Mouse (Mus musculus) gastrocnemius, postnatal 36 days (tissue): ENCODE data around the gene Pxylp1. TPM values are rescaled to one million over a fixed set of nuclear protein-coding genes. Genes with fewer than 3 reads are reported as not detected.
A peak's percentile ranks its signal among the peaks of the same experiment; 100 is the strongest.

Source experiments
- DNase-seq, 2 experiments: peaks; one replicate each; pipeline ENCODE4 v3.0.0; 2022
- intact Hi-C: fragments of 180-260 bp; cut with DNase I; formaldehyde crosslinking; loops from one replicate; pipeline ENCODE4 v1.15.1; 2025
- total RNA-seq, 2 experiments: library from RNA; stranded (reverse); gene quantifications; 2 replicates each; pipeline ENCODE4 v1.2.3; 2021

The Pxylp1 gene
- total RNA-seq, 2 experiments from 2014 or later: 1.2 to 1.6 TPM

GRCm38 (mm10) chr9:96830856-96831359 lies 61.6 kb downstream of the Pxylp1 start:
- intact Hi-C loops: no loop called here
- no peak for DNase-seq

DNA sequence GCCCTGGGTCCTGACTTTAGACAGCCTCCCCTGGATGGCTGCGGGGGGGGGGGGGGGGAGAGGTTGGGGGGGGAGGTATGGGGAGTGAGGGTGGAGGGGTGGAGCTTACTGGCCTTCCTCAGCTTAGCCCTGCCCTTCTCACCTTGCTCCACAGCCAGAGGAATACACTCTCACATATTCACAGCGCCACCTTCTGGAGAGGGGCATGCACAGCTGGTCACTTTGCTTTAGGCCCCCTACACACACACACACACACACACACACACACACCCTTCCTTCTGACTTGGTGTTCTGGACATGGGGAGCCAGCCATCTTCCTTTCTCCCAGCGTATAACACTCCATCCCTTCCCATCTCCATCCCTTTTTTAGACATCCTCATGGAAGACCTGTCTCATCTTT lies 62.8 kb downstream of the Pxylp1 start:
- DNase-seq: no peak

GRCm38 (mm10) chr9:96828071-96828470 lies 64.4 kb downstream of the Pxylp1 start:
- no peak for DNase-seq
- intact Hi-C loops: no loop called here

More for the DNA sequence above, 62.8 kb downstream of the Pxylp1 start:
- intact Hi-C loops: no loop called here

DNA sequence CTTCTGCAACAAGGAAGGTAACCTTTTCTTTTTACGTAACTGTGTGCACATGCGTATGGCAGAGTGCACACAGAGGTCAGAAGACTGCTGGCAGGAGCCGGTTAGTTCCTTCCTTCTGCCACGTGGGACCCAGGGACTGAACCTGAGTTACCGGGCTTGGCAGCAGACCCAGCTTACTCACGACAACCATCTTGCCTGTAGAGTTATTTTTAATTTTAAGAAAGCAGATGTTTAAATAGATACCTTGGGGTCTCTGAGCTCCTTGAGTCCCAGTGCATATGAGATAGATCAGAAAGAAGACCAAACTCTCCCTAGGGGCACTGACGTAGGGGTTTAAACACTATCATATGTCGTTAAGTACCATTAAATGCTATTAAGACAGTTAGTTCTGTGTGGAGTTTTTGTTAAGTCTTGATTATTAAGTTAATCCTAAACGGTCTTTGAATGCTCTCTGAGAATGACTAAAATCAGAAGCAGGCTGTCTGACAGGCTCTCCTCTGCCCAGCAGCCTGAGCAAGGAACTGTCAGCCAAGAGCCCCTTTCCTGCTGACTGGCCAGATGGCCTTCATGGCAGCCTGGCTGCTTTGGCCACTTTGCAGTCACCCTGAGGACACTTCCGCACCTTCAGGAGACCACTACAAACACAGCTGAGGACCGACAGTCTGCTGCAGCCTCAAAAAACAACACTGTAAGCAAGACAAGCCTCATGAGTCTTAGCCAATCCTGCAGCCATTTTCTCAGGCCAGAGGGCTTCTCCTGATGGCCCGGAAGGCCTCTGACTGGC lies 65.3 kb downstream of the Pxylp1 start:
- DNase-seq: no peak
- intact Hi-C loops: no loop called here

- intact Hi-C loops: loop anchor here (5.0 kb wide), 1 partner anchor 63 kb away; no protein-coding TSS in a partner anchor
Measured at GRCm38 (mm10) chr9:96824857-96825256, 67.6 kb downstream of the Pxylp1 start.

DNA sequence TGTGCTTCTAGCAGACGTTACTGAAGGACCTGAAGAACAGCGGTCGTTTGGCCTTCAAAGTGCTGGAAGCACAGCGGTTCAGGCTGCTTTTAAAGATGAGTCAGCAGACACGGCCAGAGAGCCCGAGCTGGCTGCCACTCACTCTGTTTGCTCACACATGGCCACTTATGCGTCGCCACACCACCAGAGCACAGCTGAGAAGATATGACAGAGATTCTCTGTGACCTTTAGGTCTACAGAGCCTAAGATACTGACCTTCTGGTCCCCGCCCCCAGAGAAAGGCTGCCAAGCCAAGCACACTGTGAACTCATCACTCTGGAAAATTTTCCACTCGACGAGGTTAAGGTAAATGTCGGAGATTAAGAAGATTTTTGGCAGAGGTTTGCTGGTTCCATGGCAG lies 68.4 kb downstream of the Pxylp1 start:
- DNase-seq: no peak
- intact Hi-C loops: loop anchor here (5.0 kb wide), 1 partner anchor 62 kb away; no protein-coding TSS in a partner anchor

More at GRCm38 (mm10) chr9:96824857-96825256, 67.6 kb downstream of the Pxylp1 start:
- DNase-seq: no peak

GRCm38 (mm10) chr9:96823541-96823940 lies 68.9 kb downstream of the Pxylp1 start:
- DNase-seq: no peak
- intact Hi-C loops: loop anchor here (5.0 kb wide), 1 partner anchor 61 kb away; no protein-coding TSS in a partner anchor

- intact Hi-C loops: loop anchor here (5.0 kb wide), 1 partner anchor 61 kb away; no protein-coding TSS in a partner anchor
- no peak for DNase-seq
Measured at GRCm38 (mm10) chr9:96823005-96823404, 69.5 kb downstream of the Pxylp1 start.

DNA sequence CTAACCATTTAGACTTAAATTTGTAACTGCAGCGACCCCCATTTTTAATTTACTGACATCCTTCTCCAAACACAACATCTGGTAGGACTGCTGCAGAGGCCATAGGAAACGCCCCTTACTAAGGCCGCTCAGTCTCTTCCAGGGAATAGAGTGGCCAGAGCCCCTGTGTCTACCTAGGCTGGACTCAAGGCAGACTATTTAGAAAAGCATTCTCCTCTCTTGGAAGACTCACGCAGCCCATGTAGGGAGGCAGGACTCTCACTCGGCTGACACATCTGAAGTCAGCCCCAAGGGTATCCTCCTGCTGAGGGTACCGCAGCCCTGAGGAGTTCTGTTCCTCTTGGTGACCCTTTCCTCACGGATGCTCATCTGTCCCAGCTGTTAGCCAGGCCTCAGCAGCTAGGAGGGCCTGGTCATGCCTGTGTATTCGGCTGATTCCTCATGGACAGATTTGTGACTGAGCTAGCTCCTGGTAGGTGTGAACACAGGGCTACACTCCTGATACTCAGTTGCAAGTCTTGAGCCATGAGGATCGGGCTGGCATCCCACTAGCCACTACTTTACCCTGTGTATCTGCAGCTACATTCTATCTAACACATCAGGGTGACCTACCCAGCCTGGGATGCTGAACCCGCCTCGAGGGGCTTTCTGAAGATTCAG lies 73.5 kb downstream of the Pxylp1 start:
- intact Hi-C loops: loop anchor here (2.0 kb wide), 2 partner anchors 150 to 246 kb away; no protein-coding TSS in a partner anchor
- DNase-seq: no peak

- intact Hi-C loops: loop anchor here (2.0 kb wide), 2 partner anchors 149 to 245 kb away; no protein-coding TSS in a partner anchor
- no peak for DNase-seq
Measured at GRCm38 (mm10) chr9:96818128-96818821, 74.2 kb downstream of the Pxylp1 start.

- DNase-seq: no peak
- intact Hi-C loops: no loop called here
Measured at GRCm38 (mm10) chr9:96811996-96812395, 80.5 kb downstream of the Pxylp1 start.

DNA sequence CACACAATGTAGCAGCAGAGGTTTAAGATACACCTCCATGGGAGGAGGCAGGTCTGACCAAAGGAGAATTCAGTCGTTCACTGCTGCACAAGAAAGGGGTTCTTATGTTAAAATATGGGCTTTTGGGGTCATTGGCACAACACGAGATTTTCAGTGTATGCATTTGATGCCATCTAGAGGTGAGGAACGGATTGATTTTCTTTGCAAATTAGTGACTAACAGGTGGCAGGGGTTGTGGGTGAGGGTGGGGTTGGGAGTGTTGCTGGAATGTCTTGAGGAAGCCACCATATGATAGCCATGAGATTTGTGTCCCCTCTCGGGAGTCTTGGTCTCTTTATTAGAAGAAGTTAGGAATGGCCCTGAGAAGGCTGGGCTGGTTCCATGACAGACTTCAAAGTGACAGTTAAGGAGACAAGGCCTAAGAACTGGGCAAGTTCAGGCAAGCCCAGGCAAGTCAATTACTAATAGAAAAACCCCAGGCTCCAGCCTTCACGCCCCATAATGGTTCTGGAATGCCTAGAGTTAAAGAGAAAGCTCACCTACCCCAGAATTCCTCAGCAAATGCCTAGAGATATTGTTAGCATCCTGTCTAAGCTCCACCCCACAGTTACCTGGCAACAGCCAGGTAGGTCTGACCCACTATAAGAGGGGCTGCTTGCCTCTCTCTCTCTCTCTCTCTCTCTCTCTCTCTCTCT lies 92.2 kb downstream of the Pxylp1 start:
- intact Hi-C loops: no loop called here
- DNase-seq: no peak

DNA sequence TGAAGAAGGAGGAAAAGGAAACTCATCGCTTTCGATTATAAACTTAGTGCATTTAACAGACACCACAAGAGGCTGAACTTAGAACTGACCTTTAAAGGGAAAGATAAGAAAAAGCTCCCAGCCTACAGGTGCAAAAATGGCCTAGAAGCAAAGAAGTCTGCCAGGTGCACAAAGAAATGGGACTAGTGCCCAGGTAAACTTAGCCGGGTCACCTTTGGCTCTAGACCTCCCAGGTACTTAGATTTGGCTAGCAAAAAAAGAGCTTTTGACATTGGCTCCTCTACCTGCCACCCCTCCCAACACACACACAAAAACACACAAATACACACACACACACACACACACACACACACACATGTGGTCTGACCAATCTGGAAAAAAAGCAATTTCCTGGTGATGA lies 95.2 kb downstream of the Pxylp1 start:
- DNase-seq: no peak
- intact Hi-C loops: no loop called here

- DNase-seq: peak in 1 of 2 experiments; percentile 35
- intact Hi-C loops: no loop called here
Measured at GRCm38 (mm10) chr9:96795399-96795928, 97.0 kb downstream of the Pxylp1 start.

GRCm38 (mm10) chr9:96794601-96795000 lies 97.9 kb downstream of the Pxylp1 start:
- intact Hi-C loops: no loop called here
- DNase-seq: no peak

DNA sequence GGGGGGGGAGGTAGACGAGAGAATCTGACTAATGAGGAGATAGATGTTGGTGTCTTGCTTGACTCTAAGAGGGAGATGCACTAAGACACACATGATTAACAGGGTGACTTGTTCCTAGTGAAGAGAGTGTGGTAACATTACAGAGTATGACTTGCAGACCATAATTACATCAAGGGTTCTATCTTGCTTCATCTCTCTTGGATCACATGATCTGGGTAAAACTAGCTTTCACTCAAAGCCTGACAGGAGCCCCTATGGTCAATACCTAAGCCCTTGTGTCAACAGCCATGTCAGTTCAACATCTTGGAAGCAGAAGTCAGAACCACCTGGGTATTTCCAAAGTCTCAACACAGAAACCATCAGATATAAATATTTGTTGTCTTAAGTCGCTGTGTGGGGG lies 99.9 kb downstream of the Pxylp1 start:
- intact Hi-C loops: no loop called here
- DNase-seq: no peak

DNA sequence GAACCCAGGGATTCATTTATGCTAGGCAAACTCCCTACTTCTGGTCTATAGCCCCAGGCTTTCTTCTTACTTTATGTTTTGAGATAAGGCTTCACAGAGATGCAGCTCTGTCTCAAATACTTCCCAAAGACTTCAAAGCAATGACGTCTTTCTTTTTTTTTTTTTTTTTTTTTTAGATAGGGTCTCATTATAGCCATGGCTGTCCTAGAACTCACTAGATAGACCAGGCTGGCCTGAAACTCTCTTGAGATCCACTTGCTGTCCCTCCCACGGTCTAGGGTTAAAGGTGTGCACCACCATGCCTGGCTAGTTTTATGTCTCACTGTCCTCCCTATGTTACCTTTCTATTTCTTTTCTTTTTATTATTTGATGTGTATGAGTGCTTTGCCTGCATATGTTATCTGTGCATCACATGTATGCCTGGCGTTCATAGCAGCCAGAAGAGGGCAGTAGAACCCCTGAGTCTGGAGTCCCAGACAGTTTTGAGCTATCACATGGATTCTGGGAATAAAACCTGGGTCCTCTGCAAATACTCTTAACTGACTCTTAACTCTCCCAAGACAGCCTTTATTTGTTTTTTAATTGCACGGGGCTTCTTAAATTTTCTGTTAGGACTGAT lies 102.0 kb downstream of the Pxylp1 start:
- intact Hi-C loops: no loop called here
- no peak for DNase-seq

DNA sequence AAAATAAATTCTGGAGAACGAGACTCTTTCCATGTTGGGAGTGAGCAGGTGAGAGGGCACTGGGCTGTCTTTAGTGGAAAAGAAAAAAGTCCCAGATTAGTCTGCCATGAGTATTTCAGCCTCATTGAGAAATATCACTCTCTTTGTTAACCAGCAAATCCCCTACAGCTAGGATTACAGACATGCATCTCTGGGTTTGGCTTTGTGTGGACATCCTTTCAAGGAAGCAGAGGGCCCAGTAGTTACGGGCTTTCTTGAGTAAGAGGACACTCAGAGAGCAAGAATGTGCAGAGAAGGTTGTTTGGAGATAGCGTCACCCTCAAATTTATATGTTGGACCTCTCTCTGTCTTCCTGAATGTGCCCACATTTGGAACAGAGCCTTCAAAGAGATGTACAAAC lies 102.6 kb downstream of the Pxylp1 start:
- intact Hi-C loops: no loop called here
- DNase-seq: no peak

DNA sequence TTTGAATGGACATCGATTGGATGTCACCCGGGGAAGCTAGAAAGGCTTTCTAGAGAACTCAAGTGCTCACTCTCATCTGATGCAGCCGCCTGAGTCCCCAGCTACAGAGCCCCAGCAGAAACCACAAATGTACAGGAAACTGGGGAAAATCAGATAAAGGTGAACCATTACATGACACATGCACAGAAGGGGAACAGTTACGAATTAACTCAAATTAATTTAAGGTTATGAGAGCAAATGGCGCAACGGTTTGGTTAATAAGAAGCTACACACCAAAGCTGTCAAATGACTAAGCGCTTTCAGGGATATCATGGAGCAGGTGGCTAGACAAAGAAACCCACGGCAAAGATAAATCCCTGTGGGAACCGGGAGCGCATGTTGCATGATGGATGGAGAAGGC lies 104.7 kb downstream of the Pxylp1 start:
- intact Hi-C loops: no loop called here

More for the DNA sequence above, 104.7 kb downstream of the Pxylp1 start:
- DNase-seq: no peak
